Mouse (Mus musculus) erythroid progenitor cell, adult 5-6 weeks (primary cell): ENCODE measurements around the gene Krt31. TPM values are rescaled to one million over a fixed set of nuclear protein-coding genes. Genes with fewer than 3 reads are reported as not detected.

ENCODE experiments used
- ATAC-seq: replicated peaks from 2 replicates; pipeline ENCODE4 v1.8.0; 2016; ENCODE audit warnings: moderate number of reproducible peaks, mild to moderate bottlenecking, moderate TSS enrichment, inconsistent platforms; ENCODE audit not compliant: poor library complexity, low FRiP score, severe bottlenecking
- total RNA-seq, 2 experiments: library from RNA; stranded (forward) in 1 of 2; stranded (reverse) in 1 of 2; fragments of 150-400 nt in 1 of 2; fragments of 186-747, 209-891 nt in 1 of 2; gene quantifications; 2 replicates each; pipeline versions ENCODE4 v1.2.3 to v1.2.4; 2015 to 2017; ENCODE audit warnings: low replicate concordance in 2 of 2

The Krt31 gene
- total RNA-seq, 2 experiments from 2014 or later, result not detected

GRCm38 (mm10) chr11:100008336-100008735 is 42.0 kb downstream of the Krt31 start:
- ATAC-seq, result no peak

- no peak for ATAC-seq
These were observed 43.7 kb downstream of the Krt31 start for GRCm38 (mm10) chr11:100006624-100007023.

GRCm38 (mm10) chr11:100005905-100006304 is 44.4 kb downstream of the Krt31 start:
- no peak for ATAC-seq

- no peak for ATAC-seq
These were observed 45.5 kb downstream of the Krt31 start for GRCm38 (mm10) chr11:100004846-100005245.

GRCm38 (mm10) chr11:99999091-99999490 is 51.3 kb downstream of the Krt31 start:
- ATAC-seq, result no peak

Other genes starting within 250 kb of the Krt31 start
- gene Gm11554, start 246.1 kb downstream of the Krt31 start, total RNA-seq (2015; ENCODE audit: low replicate concordance), result not detected in 2 replicates
- not detected in 2 replicates for gene Gm11554, start 246.1 kb downstream of the Krt31 start, total RNA-seq (2017; ENCODE audit: low replicate concordance)
- not detected in 2 replicates for gene Krtap4-13, start 240.7 kb downstream of the Krt31 start, total RNA-seq (2015; ENCODE audit: low replicate concordance)
- gene Krtap4-13, start 240.7 kb downstream of the Krt31 start, total RNA-seq (2017; ENCODE audit: low replicate concordance), result not detected in 2 replicates
- gene Gm11564, start 234.9 kb downstream of the Krt31 start, total RNA-seq (2015; ENCODE audit: low replicate concordance), result not detected in 2 replicates
- gene Gm11564, start 234.9 kb downstream of the Krt31 start, total RNA-seq (2017; ENCODE audit: low replicate concordance), result not detected in 2 replicates
- gene 2300003K06Rik, start 212.5 kb downstream of the Krt31 start, total RNA-seq (2015; ENCODE audit: low replicate concordance), result not detected in 2 replicates
- not detected in 2 replicates for gene 2300003K06Rik, start 212.5 kb downstream of the Krt31 start, total RNA-seq (2017; ENCODE audit: low replicate concordance)
- not detected in 2 replicates for gene Krtap4-16, start 198.9 kb downstream of the Krt31 start, total RNA-seq (2015; ENCODE audit: low replicate concordance)
- not detected in 2 replicates for gene Krtap4-16, start 198.9 kb downstream of the Krt31 start, total RNA-seq (2017; ENCODE audit: low replicate concordance)
- not detected in 2 replicates for gene Gm11568, start 192.6 kb downstream of the Krt31 start, total RNA-seq (2015; ENCODE audit: low replicate concordance)
- not detected in 2 replicates for gene Gm11568, start 192.6 kb downstream of the Krt31 start, total RNA-seq (2017; ENCODE audit: low replicate concordance)
- not detected in 2 replicates for gene Gm11559, start 186.1 kb downstream of the Krt31 start, total RNA-seq (2015; ENCODE audit: low replicate concordance)
- not detected in 2 replicates for gene Gm11559, start 186.1 kb downstream of the Krt31 start, total RNA-seq (2017; ENCODE audit: low replicate concordance)
- not detected in 2 replicates for gene Krtap9-1, start 177.2 kb downstream of the Krt31 start, total RNA-seq (2015; ENCODE audit: low replicate concordance)
- not detected in 2 replicates for gene Krtap9-1, start 177.2 kb downstream of the Krt31 start, total RNA-seq (2017; ENCODE audit: low replicate concordance)
- gene Gm11567, start 171.4 kb downstream of the Krt31 start, total RNA-seq (2015; ENCODE audit: low replicate concordance), result not detected in 2 replicates
- not detected in 2 replicates for gene Gm11567, start 171.4 kb downstream of the Krt31 start, total RNA-seq (2017; ENCODE audit: low replicate concordance)
- gene Krtap31-1, start 142.6 kb downstream of the Krt31 start, total RNA-seq (2015; ENCODE audit: low replicate concordance), result not detected in 2 replicates
- gene Krtap31-1, start 142.6 kb downstream of the Krt31 start, total RNA-seq (2017; ENCODE audit: low replicate concordance), result not detected in 2 replicates
- not detected in 2 replicates for gene Gm11565, start 135.8 kb downstream of the Krt31 start, total RNA-seq (2015; ENCODE audit: low replicate concordance)
- not detected in 2 replicates for gene Gm11565, start 135.8 kb downstream of the Krt31 start, total RNA-seq (2017; ENCODE audit: low replicate concordance)
- gene Krtap31-2, start 114.3 kb downstream of the Krt31 start, total RNA-seq (2015; ENCODE audit: low replicate concordance), result not detected in 2 replicates
- gene Krtap31-2, start 114.3 kb downstream of the Krt31 start, total RNA-seq (2017; ENCODE audit: low replicate concordance), result not detected in 2 replicates
- not detected in 2 replicates for gene Krtap9-5, start 102.1 kb downstream of the Krt31 start, total RNA-seq (2015; ENCODE audit: low replicate concordance)
- not detected in 2 replicates for gene Krtap9-5, start 102.1 kb downstream of the Krt31 start, total RNA-seq (2017; ENCODE audit: low replicate concordance)
- not detected in 2 replicates for gene Krtap29-1, start 71.5 kb downstream of the Krt31 start, total RNA-seq (2015; ENCODE audit: low replicate concordance)
- not detected in 2 replicates for gene Krtap29-1, start 71.5 kb downstream of the Krt31 start, total RNA-seq (2017; ENCODE audit: low replicate concordance)
- gene Krtap16-1, start 64.0 kb downstream of the Krt31 start, total RNA-seq (2015; ENCODE audit: low replicate concordance), result not detected in 2 replicates
- gene Krtap16-1, start 64.0 kb downstream of the Krt31 start, total RNA-seq (2017; ENCODE audit: low replicate concordance), result not detected in 2 replicates
- not detected in 2 replicates for gene Krtap17-1, start 56.6 kb downstream of the Krt31 start, total RNA-seq (2015; ENCODE audit: low replicate concordance)
- not detected in 2 replicates for gene Krtap17-1, start 56.6 kb downstream of the Krt31 start, total RNA-seq (2017; ENCODE audit: low replicate concordance)
- gene Krt33a, start 34.3 kb downstream of the Krt31 start, total RNA-seq (2015; ENCODE audit: low replicate concordance), result not detected in 2 replicates
- gene Krt33a, start 34.3 kb downstream of the Krt31 start, total RNA-seq (2017; ENCODE audit: low replicate concordance), result not detected in 2 replicates
- gene Krt33b, start 20.7 kb downstream of the Krt31 start, total RNA-seq (2015; ENCODE audit: low replicate concordance), result not detected in 2 replicates
- not detected in 2 replicates for gene Krt33b, start 20.7 kb downstream of the Krt31 start, total RNA-seq (2017; ENCODE audit: low replicate concordance)
- not detected in 2 replicates for gene Krt34, start 9.0 kb downstream of the Krt31 start, total RNA-seq (2015; ENCODE audit: low replicate concordance)
- not detected in 2 replicates for gene Krt34, start 9.0 kb downstream of the Krt31 start, total RNA-seq (2017; ENCODE audit: low replicate concordance)
- not detected in 2 replicates for gene Krt32, start 37.7 kb upstream of the Krt31 start, total RNA-seq (2015; ENCODE audit: low replicate concordance)
- not detected in 2 replicates for gene Krt32, start 37.7 kb upstream of the Krt31 start, total RNA-seq (2017; ENCODE audit: low replicate concordance)
- not detected in 2 replicates for gene Krt35, start 45.7 kb upstream of the Krt31 start, total RNA-seq (2015; ENCODE audit: low replicate concordance)
- not detected in 2 replicates for gene Krt35, start 45.7 kb upstream of the Krt31 start, total RNA-seq (2017; ENCODE audit: low replicate concordance)
- gene Krt36, start 55.1 kb upstream of the Krt31 start, total RNA-seq (2015; ENCODE audit: low replicate concordance), result not detected in 2 replicates
- gene Krt36, start 55.1 kb upstream of the Krt31 start, total RNA-seq (2017; ENCODE audit: low replicate concordance), result not detected in 2 replicates
- gene Krt13, start 71.0 kb upstream of the Krt31 start, total RNA-seq (2015; ENCODE audit: low replicate concordance), result not detected in 2 replicates
- gene Krt13, start 71.0 kb upstream of the Krt31 start, total RNA-seq (2017; ENCODE audit: low replicate concordance), result not detected in 2 replicates
- not detected in 2 replicates for gene Krt15, start 85.4 kb upstream of the Krt31 start, total RNA-seq (2015; ENCODE audit: low replicate concordance)
- gene Krt15, start 85.4 kb upstream of the Krt31 start, total RNA-seq (2017; ENCODE audit: low replicate concordance), result not detected in 2 replicates
- not detected in 2 replicates for gene Krt19, start 98.1 kb upstream of the Krt31 start, total RNA-seq (2015; ENCODE audit: low replicate concordance)
- gene Krt19, start 98.1 kb upstream of the Krt31 start, total RNA-seq (2017; ENCODE audit: low replicate concordance), result not detected in 2 replicates
- gene Krt9, start 142.7 kb upstream of the Krt31 start, total RNA-seq (2015; ENCODE audit: low replicate concordance), result not detected in 2 replicates
- not detected in 2 replicates for gene Krt9, start 142.7 kb upstream of the Krt31 start, total RNA-seq (2017; ENCODE audit: low replicate concordance)
- gene Krt14, start 157.0 kb upstream of the Krt31 start, total RNA-seq (2015; ENCODE audit: low replicate concordance), result not detected in 2 replicates
- gene Krt14, start 157.0 kb upstream of the Krt31 start, total RNA-seq (2017; ENCODE audit: low replicate concordance), result not detected in 2 replicates
- gene Krt16, start 198.4 kb upstream of the Krt31 start, total RNA-seq (2015; ENCODE audit: low replicate concordance), result not detected in 2 replicates
- gene Krt16, start 198.4 kb upstream of the Krt31 start, total RNA-seq (2017; ENCODE audit: low replicate concordance), result not detected in 2 replicates
- gene Krt17, start 210.5 kb upstream of the Krt31 start, total RNA-seq (2015; ENCODE audit: low replicate concordance), result not detected in 2 replicates
- not detected in 2 replicates for gene Krt17, start 210.5 kb upstream of the Krt31 start, total RNA-seq (2017; ENCODE audit: low replicate concordance)
- gene Krt42, start 219.3 kb upstream of the Krt31 start, total RNA-seq (2015; ENCODE audit: low replicate concordance), result not detected in 2 replicates
- not detected in 2 replicates for gene Krt42, start 219.3 kb upstream of the Krt31 start, total RNA-seq (2017; ENCODE audit: low replicate concordance)